Mouse (Mus musculus) brain, embryonic 18.5 days (tissue): ENCODE measurements around the gene Rtel1.
A peak's percentile ranks its signal among the peaks of the same experiment; 100 is the strongest.

Source experiments
- DNase-seq: peaks from one replicate; pipeline ENCODE4 v3.0.0-alpha.2; 2012; ENCODE audit warnings: low read depth, low spot score

Gene Rtel1

DNA sequence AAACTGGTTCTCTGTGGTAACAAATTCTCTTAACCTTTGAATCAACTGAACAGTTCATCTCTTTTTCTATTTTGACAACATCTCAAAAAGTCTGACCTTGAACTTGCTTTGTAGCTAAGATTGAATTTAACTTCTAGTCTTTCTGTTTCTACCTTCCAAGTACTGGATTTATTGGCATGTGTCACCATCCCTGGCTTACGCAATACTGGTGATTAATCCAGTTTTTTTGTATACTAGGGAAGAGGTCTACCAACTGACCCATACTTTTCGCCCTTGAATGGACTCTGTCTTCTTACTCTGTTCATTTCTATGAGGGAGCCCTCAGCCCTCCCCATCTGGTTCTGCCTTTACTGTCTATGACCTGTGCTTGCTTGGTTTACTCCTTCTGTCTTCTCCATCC lies 6.6 kb downstream of the Rtel1 start:
- no peak for DNase-seq

DNA sequence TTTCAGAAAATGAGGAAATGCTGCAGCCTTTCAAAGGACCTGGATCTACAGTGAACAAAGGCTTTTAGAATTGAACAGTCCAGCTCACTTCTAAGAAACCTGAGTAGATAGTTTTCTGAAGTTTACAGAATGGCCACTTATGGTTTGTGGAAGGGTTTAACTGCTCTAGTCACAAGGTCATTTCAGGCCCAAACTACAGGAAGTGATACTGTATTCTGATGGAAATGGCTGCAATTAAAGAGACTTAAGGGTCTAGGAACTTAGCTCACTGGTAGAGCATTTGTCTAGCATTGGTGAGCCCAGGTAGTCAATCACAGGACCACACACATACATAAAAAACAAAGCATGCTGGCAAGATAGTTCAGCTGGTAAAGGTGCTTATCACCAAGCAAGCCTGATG lies 13.0 kb downstream of the Rtel1 start:
- no peak for DNase-seq

DNA sequence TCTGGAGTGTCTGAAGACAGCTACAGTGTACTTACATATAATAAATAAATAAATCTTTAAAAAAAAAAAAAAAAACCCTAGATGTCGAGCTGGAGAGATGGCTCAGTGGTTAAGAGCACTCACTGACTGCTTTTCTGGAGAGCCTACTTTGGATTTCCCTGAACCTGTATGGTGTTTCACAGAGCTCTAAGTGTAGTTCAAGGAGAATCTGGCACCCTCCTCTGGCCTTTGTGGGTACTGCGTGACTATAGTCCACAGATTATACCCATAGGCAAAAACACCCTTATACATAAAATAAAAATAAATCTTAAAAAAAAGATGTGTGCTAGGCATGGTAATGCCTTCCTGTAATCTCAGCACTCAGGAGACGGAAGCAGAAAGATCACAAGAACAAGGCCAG lies 14.5 kb downstream of the Rtel1 start:
- peak; percentile 24 for DNase-seq

DNA sequence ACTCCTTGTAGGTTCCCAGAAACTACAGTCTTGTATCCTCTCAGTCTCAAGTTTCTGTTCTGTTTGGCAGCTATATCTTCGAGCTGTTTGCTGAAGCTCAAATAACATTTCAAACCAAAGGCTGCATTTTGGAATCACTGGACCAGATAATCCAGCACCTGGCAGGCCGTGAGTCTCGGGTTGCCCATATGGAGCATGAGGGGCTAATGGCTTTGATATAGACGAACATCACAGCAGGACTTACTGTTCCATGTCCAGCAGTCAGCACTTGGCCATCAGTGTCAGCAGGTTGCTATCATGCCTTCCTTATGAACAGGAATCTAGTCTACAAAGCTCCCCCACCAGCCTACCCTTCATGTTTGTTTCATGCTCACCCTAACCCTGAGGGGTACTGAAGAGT lies 20.9 kb downstream of the Rtel1 start:
- DNase-seq: no peak

DNA sequence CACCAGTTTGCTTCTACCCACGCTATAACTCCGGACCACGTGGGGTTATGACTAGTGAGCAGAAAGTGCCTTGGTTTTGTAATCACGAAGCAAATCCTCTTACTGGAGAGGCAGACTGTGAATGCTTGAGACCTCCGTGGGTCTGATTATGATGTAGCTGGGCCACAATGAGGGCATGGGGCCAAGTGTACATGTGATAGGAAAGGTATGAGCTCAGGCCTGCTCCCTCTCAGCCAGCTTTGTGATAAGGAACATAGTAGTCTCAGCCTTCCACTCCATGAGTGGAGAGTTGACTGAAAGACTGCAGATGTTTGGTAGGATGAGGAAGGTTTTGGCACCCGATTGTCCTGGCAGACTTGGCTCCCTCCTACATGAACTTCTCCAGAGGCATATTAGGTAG lies 23.2 kb downstream of the Rtel1 start:
- DNase-seq: no peak

DNA sequence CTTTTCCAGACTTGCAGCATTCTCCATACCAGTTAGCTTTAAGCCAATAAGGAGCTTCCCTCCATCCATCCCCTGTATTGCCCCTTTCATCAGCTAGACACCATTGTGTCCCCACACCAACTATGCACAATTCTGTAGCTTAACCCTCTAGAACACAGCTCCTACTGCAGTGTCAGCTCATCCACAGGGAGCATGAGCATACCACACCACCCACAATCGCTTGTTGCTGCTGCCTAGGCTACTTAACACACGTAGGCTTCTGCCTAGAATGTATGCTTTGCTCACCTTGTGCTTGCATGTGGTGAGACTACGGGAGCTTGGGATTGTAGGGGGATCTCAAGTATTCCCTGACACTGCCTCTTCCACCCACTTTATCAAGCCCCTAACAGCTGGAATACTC lies 37.2 kb downstream of the Rtel1 start:
- DNase-seq: no peak

DNA sequence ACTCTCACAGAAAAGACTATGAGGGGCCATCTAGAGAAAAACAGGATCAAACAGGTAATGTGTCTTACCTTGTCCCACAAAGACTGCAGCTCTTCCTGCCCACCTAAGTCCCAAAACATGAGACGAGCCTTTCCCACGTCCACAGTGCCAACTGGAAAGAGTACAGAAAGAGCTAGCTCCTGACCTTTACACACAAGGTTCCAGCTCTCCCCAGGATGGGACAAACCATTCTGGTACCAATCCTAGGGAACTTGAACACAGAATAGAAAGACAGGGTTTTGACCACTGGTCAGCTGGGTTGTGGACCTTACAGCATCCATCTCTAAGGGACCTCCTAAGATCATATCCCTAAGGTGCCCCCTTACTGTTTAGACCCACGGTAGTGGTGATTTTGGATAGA lies 44.4 kb downstream of the Rtel1 start:
- no peak for DNase-seq

DNA sequence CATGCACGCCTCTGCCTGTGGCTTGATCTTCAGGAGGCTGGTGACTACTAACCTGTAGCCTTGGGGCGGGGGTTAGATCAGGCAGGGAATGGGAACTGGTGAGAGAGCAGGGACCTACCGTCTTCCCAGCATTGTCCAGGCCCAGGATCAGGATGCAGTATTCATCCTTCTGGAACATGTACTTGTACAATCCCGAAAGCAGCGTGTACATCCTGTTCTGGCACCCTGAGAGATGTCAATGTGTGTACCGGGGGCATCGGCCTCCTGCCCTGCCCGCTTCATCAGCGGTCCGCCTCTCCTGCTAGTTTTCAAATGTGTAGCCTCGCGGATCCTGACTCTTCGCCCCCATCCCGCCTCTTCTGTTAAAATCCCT lies 44.9 kb downstream of the Rtel1 start:
- no peak for DNase-seq

DNA sequence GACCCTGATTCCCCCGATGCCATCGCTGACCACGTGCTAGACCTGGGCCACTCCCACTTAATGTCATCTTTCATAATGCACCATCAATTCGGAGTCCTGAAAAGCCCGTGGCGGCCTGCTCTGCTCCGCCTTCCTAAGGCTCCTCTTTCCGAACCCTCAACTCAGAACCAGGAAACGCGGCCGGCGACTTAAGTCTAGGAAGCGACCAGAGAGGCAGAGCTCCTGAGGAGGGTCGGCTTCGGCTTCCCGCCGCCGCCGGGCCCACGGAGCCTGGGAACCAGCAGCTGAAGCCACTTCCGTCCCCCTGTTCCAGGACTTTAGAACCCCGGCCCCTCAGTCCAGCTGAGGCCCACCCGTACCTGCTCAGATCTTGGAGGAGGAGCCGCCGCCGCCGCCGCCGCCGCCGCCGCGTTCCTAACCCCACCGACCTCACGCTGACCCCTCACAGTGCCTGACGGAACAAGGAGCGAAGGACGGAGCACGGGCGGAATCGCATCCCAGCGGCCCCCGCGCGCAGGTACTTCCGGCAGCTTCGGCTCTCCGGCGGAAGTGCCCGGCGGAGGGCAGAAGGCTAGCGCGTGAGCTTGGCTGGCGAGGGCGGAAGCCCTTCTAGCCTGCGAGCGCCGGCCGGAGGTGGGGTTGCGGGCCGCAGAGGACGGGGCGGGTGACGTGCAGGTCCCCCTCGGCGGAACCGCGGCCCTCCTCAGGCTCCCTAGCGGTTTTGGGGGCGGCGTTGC lies 45.5 kb downstream of the Rtel1 start, which contains the start of the genes Zgpat and Arfrp1:
Gene Zgpat (plus strand): TSS at position 69 of the 737 bp plus-strand sequence.
Gene Arfrp1 (minus strand): TSS at position 545 of the 737 bp plus-strand sequence.
- peak; percentile 56 for DNase-seq

DNA sequence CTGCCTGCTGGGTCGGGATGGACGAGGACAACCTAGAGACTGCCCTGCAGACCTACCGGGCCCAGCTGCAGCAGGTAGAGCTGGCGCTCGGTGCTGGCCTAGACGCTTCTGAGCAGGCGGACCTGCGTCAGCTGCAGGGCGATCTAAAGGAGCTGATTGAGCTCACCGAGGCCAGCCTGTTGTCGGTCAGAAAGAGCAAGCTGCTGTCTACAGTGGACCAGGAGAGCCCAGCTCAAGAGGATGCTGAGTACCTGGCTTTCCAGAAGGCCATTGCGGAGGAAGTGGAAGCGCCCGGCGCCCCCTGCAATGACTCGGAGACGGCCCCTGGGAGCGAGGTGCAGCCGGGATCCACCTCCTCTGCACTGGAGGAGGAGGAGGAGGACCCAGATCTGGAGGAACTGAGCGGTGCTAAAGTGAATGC lies 46.1 kb downstream of the Rtel1 start:
- no peak for DNase-seq

DNA sequence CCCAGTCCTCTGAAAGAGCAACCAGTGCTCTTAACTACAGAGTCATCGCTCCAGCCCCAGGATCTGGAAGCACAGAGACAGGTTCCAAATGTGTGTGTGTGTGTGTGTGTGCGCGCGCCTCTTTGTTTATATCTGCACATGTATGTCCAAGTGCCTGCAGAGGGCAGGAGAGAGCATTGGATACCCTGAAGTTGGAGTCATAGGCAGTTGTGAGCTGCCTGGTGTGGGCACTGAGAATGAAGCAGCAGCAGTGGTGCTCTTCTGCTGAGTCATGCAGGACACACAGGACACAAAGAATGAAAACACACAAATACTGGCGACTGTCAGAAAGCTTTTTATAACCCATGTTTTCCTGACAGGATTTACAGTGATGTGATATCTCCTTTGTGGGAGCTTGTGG lies 50.5 kb downstream of the Rtel1 start:
- no peak for DNase-seq

DNA sequence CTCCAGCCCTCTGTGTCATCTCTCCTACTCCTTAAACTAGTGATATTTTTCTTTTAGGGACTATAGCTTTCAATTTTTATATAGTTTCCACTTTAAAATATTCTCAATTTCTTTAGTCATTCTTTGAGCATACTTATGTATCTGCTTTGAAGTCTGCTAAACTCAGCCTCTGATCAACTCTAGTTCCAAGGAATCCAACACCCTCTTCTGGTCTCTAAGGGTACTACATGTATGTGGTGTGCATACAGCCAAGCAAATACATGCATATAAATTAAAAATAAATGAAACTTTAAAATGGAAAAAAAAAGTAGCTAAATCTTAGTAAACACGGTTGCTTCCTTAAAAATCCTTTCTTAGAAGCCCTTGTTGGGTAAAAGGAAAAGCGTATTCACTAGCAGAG lies 56.2 kb downstream of the Rtel1 start:
- DNase-seq: no peak

DNA sequence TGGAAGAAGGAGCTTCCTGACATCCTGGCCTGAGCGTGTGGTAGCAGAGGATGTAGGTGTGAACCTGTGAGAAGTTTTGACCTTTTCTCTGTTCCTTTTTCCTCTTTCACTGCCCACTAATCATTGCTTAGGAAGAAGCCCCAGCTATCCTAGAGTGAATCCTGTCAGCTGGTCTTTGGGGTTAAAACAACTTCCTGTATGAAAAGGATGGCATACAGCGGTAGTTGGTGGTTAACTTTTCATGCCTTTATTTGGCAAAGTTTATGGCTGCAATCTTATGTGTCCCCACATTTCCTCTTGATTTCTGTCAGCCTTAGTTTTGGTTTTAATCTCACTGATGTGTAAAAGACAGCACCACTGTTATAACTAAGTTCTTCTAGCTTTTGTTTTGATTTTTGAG lies 57.7 kb downstream of the Rtel1 start:
- no peak for DNase-seq

DNA sequence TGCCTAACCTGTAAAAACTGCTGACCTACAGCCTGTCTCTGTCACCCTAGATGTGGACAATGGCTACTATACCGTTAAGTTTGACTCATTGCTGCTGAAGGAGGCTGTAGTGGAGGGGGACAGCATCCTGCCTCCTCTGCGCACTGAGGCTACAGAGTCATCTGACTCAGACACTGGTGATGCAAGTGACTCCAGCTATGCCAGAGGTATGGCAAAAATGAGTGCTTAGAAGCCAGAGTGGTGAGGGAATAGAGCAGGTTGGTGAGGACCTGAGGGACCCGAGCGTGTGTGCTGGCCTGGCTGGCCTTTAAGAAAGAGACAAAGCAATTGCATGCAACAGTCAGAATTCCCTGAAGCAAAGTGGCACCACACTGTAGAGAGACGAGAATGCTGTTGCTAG lies 59.2 kb downstream of the Rtel1 start:
- DNase-seq: no peak

DNA sequence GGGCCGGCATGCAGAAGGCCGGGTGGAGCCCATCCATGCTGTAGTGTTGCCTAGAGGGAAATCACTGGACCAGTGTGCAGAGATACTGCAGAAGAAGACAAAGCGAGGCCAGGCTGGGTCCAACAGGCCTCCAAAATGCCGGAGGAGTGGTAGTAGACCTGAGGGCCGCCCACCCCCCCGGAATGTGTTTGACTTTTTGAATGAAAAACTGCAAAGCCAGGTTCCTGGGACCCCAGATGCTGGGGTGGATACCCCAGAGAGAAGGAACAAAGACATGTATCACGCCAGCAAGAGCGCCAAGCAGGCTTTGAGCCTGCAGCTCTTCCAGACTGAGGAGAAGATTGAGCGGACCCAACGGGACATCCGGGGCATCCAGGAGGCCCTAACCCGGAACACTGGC lies 60.2 kb downstream of the Rtel1 start, which contains the start of gene Lime1:
Gene Lime1 (plus strand): TSS at position 301 of the 400 bp plus-strand sequence.
- DNase-seq: no peak

DNA sequence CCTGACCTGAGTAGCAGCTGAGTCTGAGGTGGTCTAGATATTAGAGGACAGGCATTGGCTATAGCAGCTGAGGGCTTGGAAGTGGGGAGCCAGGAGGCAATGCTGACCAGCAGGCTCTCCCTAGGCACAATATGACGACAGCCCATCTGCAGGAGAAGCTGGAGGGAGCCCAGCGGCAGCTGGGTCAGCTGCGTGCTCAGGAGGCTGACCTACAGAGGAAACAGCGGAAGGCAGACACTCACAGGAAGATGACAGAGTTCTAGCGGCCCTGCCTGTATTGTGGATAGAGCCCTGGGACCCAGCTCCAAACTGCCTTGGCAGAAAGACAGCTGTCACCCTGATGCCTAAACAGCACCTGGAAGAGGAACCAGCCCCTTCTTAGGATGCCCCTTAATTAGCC lies 60.7 kb downstream of the Rtel1 start:
- DNase-seq: no peak

DNA sequence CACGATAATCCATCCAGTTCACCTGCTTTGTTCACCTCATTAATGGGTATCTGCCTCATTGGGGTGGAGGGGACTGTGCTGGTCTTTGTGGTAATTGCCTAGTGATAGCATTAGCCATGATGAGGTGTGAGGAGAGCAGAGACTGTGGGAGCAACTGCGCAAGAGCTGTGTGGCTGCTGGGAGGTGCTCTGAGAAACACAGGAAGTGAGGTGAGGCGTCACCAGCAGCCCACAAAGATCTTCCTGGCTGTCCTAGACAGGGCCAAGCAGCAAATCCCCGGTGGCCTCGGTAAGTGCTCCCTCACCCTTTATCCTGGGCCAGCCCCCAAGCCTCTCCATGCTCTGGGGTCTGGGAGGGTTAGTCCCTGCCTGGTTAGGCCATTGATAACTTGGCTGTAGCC lies 61.6 kb downstream of the Rtel1 start:
- no peak for DNase-seq

DNA sequence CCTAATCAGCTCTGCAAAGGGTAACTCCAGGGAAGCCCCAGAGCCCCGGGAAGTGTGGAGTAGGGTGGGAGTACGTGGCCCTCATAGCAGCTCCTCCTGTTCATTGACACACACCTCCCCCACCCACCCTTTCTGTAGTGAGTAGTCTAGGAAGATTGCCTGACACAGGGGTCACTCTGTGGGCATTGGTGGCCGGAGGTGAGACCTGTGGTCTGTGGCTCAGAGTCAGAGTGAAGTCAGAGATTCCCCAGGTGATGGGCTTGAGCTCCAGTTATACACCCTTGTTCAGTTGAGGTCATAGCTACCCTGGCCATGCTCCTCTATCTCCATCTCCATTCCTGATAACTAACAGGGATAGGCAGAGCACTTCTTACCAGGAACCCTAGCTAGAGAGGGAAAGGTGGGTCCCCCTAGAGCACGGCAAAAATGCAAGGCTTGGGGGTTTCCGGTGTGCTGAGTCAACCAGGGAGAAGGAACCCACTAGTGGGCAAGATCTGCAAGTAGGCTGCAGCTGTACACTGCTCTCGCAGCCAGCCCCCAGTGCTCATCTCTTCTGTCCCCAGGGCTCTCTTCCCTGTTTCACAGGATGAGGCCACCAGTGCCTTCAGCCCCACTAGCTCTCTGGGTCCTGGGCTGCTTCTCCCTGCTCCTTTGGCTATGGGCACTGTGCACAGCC lies 62.2 kb downstream of the Rtel1 start:
- DNase-seq: no peak

DNA sequence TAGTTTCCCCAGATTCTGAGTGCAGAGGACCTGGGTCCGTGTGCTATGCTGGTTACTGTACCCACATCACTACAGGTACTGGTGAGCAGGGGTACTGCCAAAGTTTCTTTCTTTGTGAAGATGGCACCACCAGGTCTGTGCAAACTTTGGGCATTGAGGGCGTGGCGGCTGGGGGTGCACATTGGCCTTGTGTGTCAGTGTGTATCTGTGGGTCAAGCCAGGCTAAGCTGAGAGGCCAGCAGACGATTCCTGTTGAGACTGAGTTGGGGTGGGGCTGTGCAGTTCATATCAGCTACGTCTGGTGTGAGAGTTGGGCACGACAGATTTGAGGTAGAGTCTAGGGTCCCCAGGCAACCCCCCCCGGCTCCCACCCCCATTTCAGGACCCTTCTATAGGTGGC lies 64.9 kb downstream of the Rtel1 start:
- DNase-seq: no peak

DNA sequence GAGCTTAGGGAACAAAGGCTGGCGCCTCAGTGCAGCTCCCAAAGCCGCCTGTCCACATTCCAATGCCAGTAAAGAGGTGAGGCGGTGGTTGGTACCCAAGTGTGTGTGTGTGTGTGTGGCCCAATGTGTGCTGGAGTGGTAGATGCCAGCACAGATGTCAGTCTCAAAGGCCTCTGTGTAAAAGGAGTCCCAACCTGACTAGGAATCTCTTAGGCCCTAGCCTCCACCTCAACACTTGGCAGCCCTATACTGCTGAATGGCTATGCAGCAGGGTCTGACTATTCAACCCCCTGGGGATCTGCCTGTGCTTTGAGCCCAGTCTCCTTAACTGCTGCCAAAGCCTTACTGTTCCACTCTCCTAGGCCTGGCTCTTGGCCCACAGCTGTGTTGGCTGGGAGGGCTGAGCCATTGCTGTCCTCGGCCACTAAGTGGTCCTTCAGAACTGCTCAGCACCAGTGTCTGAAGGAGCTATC lies 65.4 kb downstream of the Rtel1 start:
- no peak for DNase-seq

DNA sequence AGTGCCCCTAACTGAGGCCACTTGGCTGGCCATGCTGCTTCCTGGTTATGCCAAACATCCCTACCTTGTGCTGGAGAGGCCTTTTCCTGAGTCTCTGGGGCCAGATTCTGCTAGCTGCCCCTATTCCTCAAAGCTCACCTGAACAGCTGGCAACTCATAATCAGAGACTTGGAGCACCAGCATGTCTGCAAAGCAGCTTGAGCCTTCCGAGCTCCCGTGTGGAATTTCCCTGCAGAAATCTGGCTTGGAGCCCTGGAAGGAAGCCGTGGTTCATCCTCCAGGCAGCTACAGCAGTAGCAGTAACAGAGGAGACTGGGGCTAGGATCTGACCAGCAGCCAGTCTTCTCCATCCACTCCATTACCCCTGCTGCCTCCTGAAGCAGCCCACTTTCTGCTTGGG lies 66.3 kb downstream of the Rtel1 start:
- no peak for DNase-seq

DNA sequence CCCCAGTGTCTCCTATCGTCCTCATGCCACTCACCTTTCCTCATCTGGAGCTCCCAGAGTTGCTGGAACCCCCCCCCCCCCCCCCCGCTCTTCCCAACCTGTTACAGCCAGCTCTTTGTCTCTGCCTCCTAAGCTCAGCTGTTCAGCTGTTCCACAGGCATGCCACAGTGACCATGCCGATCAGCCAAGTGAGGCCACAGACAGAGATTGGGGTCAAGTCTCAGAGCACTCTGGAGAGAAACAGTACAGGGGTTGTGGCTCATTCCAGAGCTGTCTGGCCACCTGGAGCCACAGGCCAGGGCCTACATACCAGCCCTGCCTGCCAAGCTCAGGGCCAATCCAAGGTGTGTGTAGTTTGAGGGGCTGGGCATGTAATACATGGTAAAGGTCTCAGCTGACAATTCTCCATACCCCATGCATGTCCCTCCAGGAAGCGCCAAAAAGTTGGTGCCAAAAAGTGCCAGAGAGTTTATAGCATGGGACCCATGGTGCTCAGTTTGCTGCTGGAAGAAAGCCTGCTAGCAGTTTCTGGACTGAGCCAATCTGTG lies 67.2 kb downstream of the Rtel1 start:
- no peak for DNase-seq
